Mouse (Mus musculus) pancreas, adult 10 weeks (tissue): ENCODE results near the gene Mpi. TPM values are rescaled to one million over a fixed set of nuclear protein-coding genes. Genes with fewer than 3 reads are reported as not detected.

ENCODE experiments used
- polyA plus RNA-seq: library from polyadenylated mRNA; stranded (reverse); fragments of 350-450 nt; fragmentation: Illumina TruSeq; extraction: RNeasy Lipid Tissue Mini Kit (QIAGEN cat#74804); gene quantifications from one replicate; pipeline ENCODE4 v1.2.3, GENCODE M21; 2015; ENCODE audit warnings: low read depth, low replicate concordance; ENCODE audit not compliant: insufficient read depth

Mpi gene
- polyA plus RNA-seq = 6.3 TPM

DNA sequence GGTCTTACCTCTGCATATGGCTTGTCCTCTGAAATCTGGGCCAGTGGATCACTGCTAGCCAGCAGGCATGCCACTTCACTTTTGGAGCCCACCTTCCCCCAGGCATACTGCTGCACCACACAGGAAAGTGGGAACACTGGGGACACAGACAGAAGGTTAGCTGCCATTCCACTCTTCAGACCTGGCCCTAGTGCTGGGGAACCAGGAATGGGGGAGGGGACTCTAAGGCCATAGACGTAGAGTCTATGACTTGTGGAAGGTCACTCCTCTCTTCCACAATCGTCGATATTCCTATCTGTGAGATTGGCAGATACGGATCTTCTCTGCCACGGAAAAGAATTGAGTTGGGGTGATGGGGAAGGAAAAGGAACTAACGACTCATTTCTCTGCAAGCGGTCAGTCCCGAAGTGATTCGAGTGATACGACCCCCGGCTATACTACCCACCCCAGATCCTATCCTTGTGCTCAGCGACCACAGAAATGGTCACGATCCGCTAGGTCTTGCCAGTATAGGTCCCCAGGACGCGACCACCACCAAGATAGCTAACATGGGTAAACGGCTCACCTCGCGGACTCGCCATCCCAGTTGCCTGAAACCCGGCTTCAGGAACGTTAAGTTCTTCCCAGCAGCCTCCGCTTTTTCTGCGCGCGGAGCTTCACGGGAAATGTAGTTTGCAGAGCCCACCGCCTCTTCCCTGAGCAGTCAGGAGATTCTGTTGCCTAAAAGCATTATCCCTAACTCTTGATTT lies at the start of gene Mpi:
TSS of gene Mpi (minus strand) at position 625 of the 749 bp plus-strand sequence.

DNA sequence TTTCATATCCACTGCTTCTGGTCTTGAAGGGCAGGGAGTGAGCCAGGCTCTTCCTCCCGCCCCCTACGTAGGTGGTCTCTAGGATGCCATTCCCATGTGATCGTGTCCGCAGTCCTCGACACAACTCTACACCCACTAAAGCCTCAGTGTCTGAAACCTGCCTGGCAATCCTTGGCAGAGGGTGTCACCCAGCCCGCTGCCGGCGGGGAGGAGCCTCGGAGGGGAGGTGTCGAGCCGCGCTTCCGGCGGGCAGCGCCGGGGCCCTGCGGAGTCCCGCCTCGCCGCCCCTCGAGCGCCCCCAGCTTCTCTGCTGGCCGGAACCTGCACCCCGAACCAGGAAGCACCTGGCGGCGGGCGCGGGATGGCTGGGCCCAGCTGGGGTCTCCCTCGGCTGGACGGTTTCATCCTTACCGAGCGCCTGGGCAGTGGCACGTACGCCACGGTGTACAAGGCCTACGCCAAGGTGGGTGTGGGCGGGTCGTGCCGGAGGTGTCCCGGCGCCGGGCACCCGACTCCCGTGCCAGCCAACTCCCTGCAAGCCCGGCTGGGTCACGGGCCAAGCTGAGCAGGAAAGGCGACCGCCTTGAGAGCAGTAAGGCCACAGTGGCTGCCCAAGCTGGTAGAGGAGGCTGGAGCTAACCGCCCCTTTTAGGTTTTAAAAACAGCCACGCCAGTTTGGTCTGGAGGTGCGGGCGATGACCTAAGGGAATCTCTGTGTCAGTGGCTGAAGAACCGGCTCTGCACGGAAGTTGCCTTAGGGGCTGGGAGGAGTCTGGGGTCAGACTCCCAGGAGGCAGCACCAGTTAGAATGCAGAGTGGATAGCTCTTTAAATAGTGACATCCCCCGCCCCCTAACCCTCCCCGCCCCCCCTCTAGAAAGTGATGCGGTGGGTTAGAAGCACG lies 36.9 kb upstream of the Mpi start, which contains the start of gene Ulk3:
TSS of gene Ulk3 (plus strand) at position 229 of the 903 bp plus-strand sequence.

DNA sequence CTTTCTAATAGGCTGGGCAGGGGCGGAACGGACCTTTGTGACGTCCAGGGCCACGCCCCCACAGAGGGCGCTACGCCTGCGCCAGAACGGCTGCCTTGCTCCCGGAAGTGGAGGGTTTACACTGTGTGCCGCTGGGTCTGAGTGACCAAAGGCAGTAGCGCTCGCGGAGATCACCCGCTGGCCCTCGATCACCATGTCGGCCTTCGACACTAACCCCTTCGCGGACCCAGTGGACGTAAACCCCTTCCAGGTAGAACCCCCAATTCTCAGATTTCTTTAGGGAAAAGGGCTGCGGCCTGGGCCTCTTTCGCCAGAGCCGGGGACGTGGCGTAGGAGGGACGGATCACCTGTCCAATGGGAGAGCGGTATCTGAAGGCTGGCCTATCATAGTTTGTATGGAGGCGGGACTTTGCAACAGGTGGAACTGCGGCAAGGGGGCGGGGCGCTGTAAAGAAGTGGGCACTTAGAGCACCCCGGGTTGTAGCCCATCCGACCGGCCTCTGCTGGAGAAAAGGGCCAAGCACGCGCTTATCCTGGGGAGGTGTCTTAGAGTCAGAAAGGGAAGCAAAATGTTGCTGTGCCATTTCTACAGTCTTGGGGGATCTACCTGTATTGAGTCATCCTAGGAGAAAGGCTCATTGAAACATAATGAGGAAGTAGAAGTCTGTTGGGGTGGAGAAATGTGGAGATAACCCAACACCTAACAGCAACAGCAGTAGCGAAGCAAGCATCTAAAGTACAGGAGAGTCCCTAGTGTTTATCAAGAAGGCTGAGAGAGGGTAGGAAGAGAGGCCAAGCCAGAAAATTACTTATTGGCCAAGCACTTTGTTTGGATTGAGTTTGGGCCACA lies 8.5 kb upstream of the Mpi start, which contains the start of gene Scamp2:
TSS of gene Scamp2 (plus strand) at position 83 of the 850 bp plus-strand sequence.

DNA sequence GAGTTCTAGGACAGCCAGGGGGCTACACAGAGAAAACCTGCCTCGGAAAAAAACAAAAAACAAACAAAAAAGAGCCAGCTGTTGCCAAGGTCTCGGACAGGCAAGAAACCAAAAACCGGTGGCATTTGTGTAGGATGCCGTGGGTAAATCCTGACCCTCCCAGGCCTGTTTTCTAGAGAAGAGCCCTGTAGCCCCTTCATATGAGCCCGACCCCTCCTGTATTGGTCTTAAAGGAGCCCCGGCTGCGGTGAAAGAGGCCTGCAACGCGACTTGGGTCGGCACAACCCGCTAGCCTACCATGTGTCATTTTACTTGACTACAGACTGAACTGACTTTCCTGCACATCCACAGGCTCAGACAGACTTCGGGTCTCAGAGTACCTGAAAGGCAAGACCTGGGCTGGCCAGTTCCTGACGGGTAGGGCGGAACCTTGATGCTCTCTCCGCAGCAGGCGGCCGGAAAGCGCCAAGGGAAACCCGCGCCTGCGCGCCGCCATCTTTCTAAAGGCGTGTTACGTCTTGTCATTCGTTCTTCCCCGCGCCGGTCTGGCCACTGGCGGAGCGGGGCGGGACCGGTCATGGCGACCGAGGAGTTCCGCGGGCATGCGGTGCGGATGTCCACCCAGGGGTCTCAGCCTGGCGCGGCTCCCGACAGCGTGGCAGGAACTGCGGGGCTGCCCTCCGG lies 15.4 kb downstream of the Mpi start, which contains the start of gene Fam219b:
TSS of gene Fam219b (plus strand) at position 485 of the 684 bp plus-strand sequence.

DNA sequence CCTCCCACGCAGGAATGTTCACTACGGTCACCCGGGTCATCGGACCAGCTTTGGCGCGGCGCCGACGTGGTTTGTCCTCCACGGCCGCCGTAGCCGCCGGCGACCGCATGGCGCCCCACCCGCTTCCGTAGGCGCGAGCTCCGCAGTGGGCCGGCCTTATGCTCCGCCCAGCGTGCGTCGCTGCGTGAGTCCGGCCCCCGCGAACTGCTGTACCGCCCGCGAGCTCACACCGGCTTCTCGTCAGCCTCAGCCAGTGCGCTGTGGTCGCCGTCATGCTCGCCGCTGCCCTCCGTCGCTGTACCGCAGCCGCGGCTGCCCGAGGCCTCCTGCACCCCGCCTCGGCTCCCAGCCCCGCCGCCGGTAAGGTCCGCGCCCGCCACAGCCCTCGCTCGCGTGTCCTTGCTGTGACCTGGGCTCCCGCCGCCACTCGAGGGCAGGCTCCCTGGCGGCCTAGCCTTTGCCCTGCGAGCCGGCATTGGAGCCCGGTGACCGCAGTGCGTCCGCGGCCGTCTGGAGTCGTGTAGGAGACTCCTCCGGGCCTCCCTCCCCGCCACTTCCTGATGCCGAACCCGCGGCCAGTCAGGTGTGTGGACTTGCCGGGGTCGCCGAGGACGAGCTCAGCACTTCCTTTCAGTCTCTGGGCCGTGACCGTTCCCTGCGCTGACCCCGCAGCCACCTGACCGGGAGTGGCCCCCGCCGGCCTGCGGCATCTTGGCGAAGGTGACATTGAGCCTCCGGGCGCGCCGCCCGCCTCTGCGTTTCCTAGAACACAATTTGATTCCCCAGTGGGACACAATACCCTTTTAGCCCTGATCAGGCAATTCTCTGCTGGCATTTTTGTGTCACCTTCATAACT lies 31.3 kb downstream of the Mpi start, which contains the start of gene Cox5a:
TSS of gene Cox5a (plus strand) at position 219 of the 856 bp plus-strand sequence.

DNA sequence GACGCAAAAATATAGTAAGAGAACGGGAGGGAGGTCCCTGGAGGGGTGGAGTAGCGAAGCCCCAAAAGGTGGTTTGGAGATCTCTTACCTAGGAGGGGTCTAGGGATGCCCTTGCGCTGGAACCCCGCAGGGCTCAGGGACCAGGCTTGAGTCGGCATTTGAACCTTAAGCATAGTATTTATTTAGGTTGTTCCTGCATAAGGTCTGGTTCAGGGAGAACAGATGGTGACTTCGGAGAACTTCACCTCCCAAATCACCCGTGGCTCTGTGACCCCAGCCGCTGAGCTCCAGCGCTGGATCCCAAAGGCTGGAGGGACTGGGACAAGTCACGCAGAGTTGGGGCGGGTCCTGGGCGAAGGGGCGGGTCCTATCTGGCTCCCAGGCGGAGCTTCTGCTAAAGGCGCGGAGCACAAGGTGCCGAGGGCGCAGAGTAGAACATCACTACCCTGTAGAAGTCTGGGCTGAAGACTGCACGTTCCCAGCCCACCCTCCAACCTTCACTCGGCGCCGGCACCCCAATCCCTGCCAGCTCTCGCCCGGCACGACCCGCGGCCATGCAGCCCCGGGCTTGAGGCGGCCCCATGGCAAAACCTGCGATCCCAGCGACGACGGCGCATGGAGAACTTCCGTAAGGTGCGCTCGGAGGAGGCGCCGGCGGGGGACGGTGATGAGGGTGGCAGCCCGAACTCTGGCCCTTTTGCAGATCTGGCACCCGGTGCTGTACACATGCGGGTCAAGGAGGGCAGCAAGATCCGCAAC lies 48.8 kb downstream of the Mpi start, which contains the start of gene Rpp25:
TSS of gene Rpp25 (plus strand) at position 405 of the 759 bp plus-strand sequence.

Other genes with a start within 250 kb of the Mpi start
- 10.4 TPM for gene Ppcdc, start 112.6 kb downstream of the Mpi start, polyA plus RNA-seq
- gene Scamp5, start 84.7 kb downstream of the Mpi start, polyA plus RNA-seq = 5.3 TPM
- 1.4 TPM for gene Rpp25, start 48.7 kb downstream of the Mpi start, polyA plus RNA-seq
- gene Cox5a, start 31.5 kb downstream of the Mpi start, polyA plus RNA-seq = 66.9 TPM
- 5.0 TPM for gene Fam219b, start 15.2 kb downstream of the Mpi start, polyA plus RNA-seq
- gene Scamp2, start 8.2 kb upstream of the Mpi start, polyA plus RNA-seq = 16.5 TPM
- gene Ulk3, start 36.7 kb upstream of the Mpi start, polyA plus RNA-seq = 6.6 TPM
- not detected for gene Cplx3, start 53.5 kb upstream of the Mpi start, polyA plus RNA-seq
- not detected for gene Lman1l, start 68.0 kb upstream of the Mpi start, polyA plus RNA-seq
- gene Csk, start 100.9 kb upstream of the Mpi start, polyA plus RNA-seq = 16.6 TPM
- gene Cyp1a2, start 130.9 kb upstream of the Mpi start, polyA plus RNA-seq = not detected
- 2.2 TPM for gene Cyp1a1, start 135.2 kb upstream of the Mpi start, polyA plus RNA-seq
- 2.7 TPM for gene Edc3, start 155.8 kb upstream of the Mpi start, polyA plus RNA-seq
- gene Clk3, start 213.1 kb upstream of the Mpi start, polyA plus RNA-seq = 27.2 TPM